Mouse (Mus musculus) heart, postnatal 10 days (tissue): ENCODE measurements around the gene Taar7d. TPM values are rescaled to one million over a fixed set of nuclear protein-coding genes. Genes with fewer than 3 reads are reported as not detected.

Experiments used
- total RNA-seq, 2 experiments: library from RNA; stranded (reverse); gene quantifications; 2 replicates each; pipeline ENCODE4 v1.2.3; 2021

Taar7d gene
- total RNA-seq, 2 experiments from 2014 or later = not detected

Other genes with a start within 250 kb of the Taar7d start
- gene Rps12, start 239.9 kb upstream of the Taar7d start, total RNA-seq = 100 to 1,000 TPM; 272 to 393 TPM
- 10 to 100 TPM; 13.1 to 14.9 TPM for gene Slc18b1, start 230.2 kb upstream of the Taar7d start, total RNA-seq
- not detected for gene Vnn3, start 175.8 kb upstream of the Taar7d start, total RNA-seq
- 1 to 10 TPM; 1.5 to 2.1 TPM for gene Vnn1, start 132.5 kb upstream of the Taar7d start, total RNA-seq
- not detected for gene Taar1, start 106.9 kb upstream of the Taar7d start, total RNA-seq
- gene Taar2, start 88.7 kb upstream of the Taar7d start, total RNA-seq = not detected
- gene Taar3, start 77.7 kb upstream of the Taar7d start, total RNA-seq = not detected
- gene Taar4, start 66.7 kb upstream of the Taar7d start, total RNA-seq = not detected
- not detected for gene Taar5, start 56.5 kb upstream of the Taar7d start, total RNA-seq
- gene Taar6, start 41.6 kb upstream of the Taar7d start, total RNA-seq = not detected
- gene Taar7a, start 33.7 kb upstream of the Taar7d start, total RNA-seq = not detected
- gene Taar7b, start 27.3 kb upstream of the Taar7d start, total RNA-seq = not detected
- not detected for gene Taar7e, start 10.4 kb downstream of the Taar7d start, total RNA-seq
- not detected for gene Taar7f, start 22.3 kb downstream of the Taar7d start, total RNA-seq
- gene Taar8a, start 49.3 kb downstream of the Taar7d start, total RNA-seq = not detected
- gene Taar8b, start 65.1 kb downstream of the Taar7d start, total RNA-seq = not detected
- not detected for gene Taar8c, start 74.7 kb downstream of the Taar7d start, total RNA-seq
- gene Taar9, start 82.3 kb downstream of the Taar7d start, total RNA-seq = not detected
- 10 to 100 TPM; 44.9 to 54.6 TPM for gene Stx7, start 122.1 kb downstream of the Taar7d start, total RNA-seq
- gene Moxd1, start 196.3 kb downstream of the Taar7d start, total RNA-seq = 1 to 10 TPM in 1 of 2 experiments, under 1 TPM in 1; 0.92 to 1.5 TPM